Mouse (Mus musculus) c-Kit-positive CD71-negative TER-119-negative erythroid progenitor cells, embryonic 14.5 days (primary cell): ENCODE data around the gene Trpc3.
A peak's percentile ranks its signal among the peaks of the same experiment; 100 is the strongest.
"Not testable (repeated sequence)": the region's sequence is repeated elsewhere in the genome, so short reads cannot be mapped to it uniquely, and the experiment has no call there.

ENCODE experiments used
- DNase-seq: peaks from one replicate; pipeline ENCODE4 v3.0.0-alpha.2; 2013; ENCODE audit warnings: low read depth

Trpc3 gene

GRCm38 (mm10) chr3:36599773-36600172, 90.2 kb downstream of the Trpc3 start:
- not testable (repeated sequence) for DNase-seq

GRCm38 (mm10) chr3:36598811-36599210, 91.2 kb downstream of the Trpc3 start:
- no peak for DNase-seq

- DNase-seq: peak; percentile 92
Observed at GRCm38 (mm10) chr3:36571827-36572378, 118.1 kb downstream of the Trpc3 start, which contains the start of gene Ccna2. Ccna2 (minus strand) TSS chr3:36572150.

GRCm38 (mm10) chr3:36571361-36571826, 118.6 kb downstream of the Trpc3 start:
- no peak for DNase-seq
